Mouse (Mus musculus) forebrain, embryonic 11.5 days (tissue): ENCODE measurements around the gene Shisa3. TPM values are rescaled to one million over a fixed set of nuclear protein-coding genes. Genes with fewer than 3 reads are reported as not detected.

Experiments used
- microRNA-seq: library from miRNA; unstranded; fragments of <30 nt; microRNA quantifications from one replicate; pipeline ENCODE4, GENCODE M21; 2016; ENCODE audit not compliant: insufficient number of aligned reads
- polyA plus RNA-seq: library from polyadenylated mRNA; unstranded; fragments of >200 nt; fragmentation: Nextera tagmentation; extraction: Ambion mirVana; gene quantifications from 2 replicates; pipeline ENCODE4 v1.2.1, GENCODE M21; 2014

Gene Shisa3
- polyA plus RNA-seq, 1 experiment from 2014 or later: 0.76 TPM

Small RNA genes lying within 50 kb of the gene (microRNA-seq; reads per million reads assigned to microRNA genes)
- not detected for gene Gm23617

Other genes starting within 250 kb of the Shisa3 start
- 10.7 and 11.6 TPM in 2 replicates for gene Bend4, start 179.6 kb upstream of the Shisa3 start, polyA plus RNA-seq
- 19.6 and 25.7 TPM in 2 replicates for gene Atp8a1, start 239.6 kb downstream of the Shisa3 start, polyA plus RNA-seq